Mouse (Mus musculus): Measurements from ENCODE around the gene Erc2. TPM values are rescaled to one million over a fixed set of nuclear protein-coding genes. Genes with fewer than 3 reads are reported as not detected.

Erc2 gene
- total RNA-seq, 2 experiments from 2014 or later: 0.28 to 0.54 TPM

DNA sequence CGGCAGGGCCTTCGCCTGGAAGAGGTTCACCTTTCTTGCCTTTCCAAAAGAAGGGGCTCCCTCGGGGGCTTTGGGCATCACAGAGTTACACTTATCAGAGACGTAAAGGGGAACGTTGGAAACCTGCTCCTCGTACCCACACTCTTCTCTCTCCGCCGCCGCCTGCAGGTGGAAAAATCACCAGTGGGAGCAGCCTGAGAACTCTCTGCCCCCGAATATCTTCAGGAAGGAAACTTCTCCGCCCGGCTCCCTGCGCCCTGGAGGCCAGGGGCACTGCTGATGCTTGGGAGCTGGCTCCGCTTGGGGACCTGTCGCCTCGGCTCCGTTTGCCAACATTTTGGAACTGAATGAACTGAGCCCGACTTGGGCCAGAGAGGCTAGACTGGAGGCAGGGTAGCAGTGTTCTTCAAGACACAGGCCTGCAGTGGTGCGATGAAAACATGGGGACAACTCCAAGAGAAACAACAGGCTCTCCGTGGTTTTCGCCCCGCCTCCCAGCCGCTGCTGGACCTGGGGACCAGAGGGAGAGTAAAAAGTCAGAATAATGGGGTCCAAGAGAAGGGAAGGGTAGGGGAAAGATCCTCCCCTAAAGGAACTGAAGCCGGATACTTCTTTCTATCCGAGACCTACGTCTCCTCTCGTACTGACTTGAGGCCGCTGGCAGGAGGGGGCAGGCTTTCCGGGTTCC, 888.3 kb downstream of the Erc2 start:
- intact Hi-C loops (cut with DNase I): no loop called here
- peak in 1 of 2 experiments; percentile 34 for DNase-seq

DNA sequence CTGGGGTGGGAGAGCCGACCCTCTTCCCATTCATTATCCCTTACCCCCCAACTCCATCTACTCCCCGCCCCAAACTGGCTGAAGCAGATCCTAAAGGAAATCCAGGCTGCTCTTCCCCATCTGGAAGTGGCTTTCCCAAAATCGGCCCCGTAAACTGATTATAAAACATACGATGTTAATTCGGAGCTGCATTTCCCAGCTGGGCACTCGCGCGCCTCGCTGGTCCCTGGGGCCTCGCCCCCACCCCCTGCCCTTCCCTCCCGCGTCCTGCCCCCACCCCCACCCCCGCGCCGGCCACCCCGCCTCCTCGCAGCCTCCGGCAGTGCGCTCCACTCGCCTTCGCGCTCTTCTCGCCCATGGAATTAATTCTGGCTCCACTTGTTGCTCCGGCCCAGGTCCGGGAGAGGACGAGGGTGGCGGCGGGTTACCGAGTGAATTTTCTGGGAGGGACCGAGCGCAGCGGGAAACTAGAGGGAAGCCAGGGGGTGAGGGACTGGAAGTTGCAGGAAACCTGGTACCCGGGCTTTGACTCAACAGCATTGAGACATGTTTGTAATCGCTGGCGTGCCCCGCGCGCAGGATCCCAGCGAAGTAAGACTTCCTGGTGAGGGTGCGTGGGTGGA, 888.9 kb downstream of the Erc2 start:
- peak in 1 of 2 experiments; percentile 30 for DNase-seq
- intact Hi-C loops (cut with DNase I): no loop called here

DNA sequence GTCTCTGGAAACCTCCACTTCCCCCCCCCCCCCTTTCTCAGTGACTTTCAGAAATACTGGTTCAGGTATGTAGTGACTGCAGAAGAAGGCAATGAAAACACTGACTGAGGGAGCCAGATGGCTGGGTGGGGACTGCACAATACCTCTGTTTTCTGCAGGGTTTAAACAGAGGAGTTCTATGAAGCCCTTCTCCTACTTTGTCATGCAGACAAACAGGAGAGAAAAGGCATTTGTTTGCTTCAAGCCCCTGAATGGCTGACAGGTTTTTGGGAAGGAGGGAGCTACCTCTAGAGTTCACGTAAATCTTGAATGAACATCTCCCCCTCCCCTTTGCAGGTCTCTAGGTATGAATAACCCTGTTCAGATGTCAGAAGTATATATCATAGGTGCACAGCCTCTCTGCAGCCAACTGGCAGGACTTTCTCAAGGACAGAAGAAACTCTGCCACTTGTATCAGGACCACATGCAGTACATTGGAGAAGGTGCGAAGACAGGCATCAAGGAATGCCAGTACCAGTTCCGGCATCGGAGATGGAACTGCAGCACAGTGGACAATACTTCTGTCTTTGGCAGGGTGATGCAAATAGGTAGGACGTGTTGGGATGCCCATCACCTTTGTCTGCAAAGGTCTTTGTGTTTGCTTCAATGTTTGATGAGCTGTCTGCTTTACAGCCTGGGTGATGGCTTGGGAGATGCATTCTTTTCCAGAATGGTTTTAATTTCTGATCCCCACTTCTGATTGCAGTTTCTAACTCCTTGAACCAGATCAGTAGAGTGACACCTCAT, 890.8 kb downstream of the Erc2 start:
- DNase-seq: no peak
- intact Hi-C loops (cut with DNase I): no loop called here

DNA sequence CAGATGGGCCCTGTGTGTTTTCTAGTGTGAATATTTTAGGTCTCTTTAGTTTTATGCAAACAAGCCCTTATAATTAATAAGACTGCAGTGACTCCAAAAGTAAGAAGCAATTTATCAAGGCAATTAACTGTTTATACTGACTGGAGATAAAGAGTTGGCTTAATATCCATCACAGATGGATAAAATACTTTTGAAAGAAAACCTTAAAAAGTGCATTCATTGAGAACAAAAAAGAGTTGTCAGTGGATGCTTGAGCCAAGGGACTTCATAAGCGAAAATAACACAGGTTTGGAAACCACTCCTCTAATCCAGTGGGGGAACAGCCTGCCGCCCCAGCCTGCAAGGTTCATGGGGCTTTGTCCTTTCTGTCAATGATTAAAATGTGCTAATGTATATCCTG, 891.9 kb downstream of the Erc2 start:
- no peak for DNase-seq
- intact Hi-C loops (cut with DNase I): no loop called here

DNA sequence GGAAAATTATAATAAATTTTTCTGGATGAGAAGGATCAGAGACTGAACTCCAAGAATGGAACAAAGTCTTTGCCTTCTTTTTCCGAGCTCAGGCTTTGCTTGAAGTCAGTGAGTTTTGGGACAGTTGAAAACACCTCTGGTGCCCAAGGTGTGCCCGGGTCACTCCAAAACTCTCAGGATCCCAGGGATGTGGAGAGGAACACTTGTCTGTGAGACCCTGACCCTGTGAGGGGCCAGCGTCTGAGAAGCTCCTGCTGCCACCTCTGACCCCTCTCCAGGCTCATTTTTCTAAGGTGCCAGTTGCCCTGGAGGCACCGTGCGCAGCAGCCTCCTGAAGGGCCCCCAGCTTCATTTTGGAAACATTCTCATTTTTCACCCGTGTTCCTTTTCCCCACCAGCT, 893.1 kb downstream of the Erc2 start:
- DNase-seq: no peak
- intact Hi-C loops (cut with DNase I): no loop called here

DNA sequence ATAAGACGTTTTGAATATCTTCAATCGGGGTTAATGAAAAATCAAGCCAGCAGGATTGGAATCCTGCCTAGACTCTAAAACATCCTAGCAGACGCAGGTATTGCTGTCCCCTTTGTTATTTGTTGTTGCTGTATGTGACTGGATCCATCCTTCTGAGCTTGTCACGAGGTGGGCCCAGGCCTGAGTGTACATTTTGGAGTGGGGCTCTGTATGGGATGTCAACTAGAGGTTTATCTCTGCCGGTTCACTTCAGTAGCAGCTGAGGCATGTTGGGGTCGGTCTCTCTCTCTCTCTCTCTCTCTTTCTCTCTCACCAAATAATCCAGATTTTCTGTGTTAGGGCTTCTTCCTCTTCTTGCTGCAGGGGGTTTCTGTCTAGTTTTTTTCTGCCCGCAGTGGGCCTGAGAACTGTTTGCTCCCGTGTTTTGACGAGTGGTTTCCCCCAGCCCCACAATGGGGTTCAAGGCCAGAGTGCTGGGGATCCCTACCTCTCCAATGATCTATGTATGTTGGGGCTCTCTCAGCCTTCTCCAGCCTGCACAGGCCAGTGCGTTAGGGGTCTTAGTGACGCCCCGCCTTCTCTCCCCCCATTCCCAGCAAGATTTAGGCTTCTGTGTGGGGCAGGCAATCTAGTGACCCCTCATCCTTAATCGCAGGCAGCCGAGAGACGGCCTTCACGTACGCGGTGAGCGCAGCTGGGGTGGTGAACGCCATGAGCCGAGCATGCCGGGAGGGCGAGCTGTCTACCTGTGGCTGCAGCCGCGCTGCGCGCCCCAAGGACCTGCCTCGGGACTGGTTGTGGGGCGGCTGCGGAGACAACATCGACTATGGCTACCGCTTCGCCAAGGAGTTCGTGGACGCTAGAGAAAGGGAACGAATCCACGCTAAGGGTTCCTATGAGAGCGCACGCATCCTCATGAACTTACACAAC, 895.7 kb downstream of the Erc2 start:
- intact Hi-C loops (cut with DNase I): no loop called here
- DNase-seq: no peak

DNA sequence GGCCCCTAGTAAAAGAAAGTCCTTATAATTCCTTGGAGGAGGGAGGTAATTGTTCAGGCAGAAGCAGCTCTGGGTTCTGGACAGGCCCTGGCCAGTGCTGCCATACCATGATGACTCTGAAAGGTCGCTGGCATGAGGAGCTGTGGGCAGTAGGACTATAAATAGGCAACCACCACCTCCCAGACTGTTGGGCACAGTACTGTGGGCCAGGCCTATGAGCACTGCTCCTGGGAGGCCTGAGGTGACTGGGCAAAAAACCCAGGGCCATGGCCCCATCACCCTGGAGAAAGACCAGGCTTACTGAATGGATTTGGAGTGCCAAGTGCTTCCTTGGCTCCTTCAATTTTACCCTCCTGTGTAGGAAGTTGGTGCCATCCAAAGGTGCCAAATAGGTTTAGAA, 898.9 kb downstream of the Erc2 start:
- intact Hi-C loops (cut with DNase I): no loop called here
- DNase-seq: peak in 1 of 2 experiments; percentile 24

DNA sequence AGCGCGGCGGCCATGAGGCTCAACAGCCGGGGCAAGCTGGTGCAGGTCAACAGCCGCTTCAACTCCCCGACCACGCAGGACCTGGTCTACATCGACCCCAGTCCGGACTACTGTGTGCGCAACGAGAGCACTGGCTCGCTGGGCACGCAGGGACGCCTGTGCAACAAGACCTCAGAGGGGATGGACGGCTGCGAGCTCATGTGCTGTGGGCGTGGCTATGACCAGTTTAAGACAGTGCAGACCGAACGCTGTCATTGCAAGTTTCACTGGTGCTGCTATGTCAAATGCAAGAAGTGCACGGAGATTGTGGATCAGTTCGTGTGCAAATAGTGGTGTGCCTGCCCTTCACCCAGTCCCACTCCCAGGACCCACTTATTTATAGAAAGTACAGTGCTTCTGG, 900.4 kb downstream of the Erc2 start:
- no peak for DNase-seq
- intact Hi-C loops (cut with DNase I): no loop called here

DNA sequence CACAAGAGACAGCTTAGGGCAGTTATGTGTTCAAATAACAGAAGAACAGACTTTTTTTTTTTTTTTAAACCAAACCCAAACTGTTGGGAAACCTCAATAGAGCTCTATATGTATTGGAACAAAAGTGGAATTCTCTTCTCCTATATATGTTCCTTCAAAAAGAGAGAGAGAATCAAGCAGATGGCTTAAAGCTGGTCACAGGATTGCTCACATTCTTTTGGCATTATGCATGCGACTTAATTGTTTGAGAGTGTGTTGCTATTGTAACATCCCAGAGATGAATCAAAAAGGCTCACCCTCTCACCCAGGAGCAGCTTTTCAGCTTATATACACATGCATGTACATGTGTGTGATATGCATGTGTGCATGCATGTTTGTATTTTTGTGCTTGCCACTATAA, 903.3 kb downstream of the Erc2 start:
- intact Hi-C loops (cut with DNase I): no loop called here
- no peak for DNase-seq

Other genes starting within 250 kb of the Erc2 start
- 10 to 100 TPM; 11.2 to 11.4 TPM for gene Fam208a, start 193.6 kb upstream of the Erc2 start, total RNA-seq (2021)
- gene Ccdc66, start 114.0 kb upstream of the Erc2 start, total RNA-seq (2021): 10 to 100 TPM in 1 of 2 experiments, 1 to 10 TPM in 1; 8.9 to 10.0 TPM